In the genomic region with DNA sequence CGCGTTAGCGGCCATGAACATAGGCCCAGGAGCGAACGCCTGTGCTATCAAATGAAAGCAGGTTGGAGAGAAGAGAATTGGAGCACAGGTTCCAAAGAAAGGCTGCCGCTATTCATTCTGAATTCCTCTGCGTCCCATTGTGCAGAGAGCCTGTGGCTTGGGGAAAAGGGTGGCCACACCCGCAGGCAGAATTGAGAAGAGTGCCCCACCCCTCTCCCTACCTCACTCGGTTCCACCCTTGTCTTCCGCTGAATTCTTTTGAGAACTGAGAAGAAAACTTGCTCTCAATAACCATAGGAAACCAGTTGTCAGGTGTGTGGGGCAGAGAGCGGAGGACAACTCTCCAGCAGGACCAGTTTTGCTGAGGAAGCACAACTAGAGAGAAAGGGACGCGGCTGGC, we compare ENCODE assay signal across 16 mouse cellular contexts. TPM values are rescaled to one million over a fixed set of nuclear protein-coding genes. Genes with fewer than 3 reads are reported as not detected.
DNase-seq lines count a peak whose midpoint lies in the region; ATAC-seq and TF ChIP-seq lines count a peak whose summit lies in the region.
"Had no signal": no experiment of that assay in that cellular context is flagged by ENCODE, and none has a peak within 500 bp of the region (broad histone marks: within the 10 kb centered on the region; RNA-seq: fewer than 3 reads in every experiment).

No protein-coding gene starts in this region.

- no peaks in the 10 kb centered on the region for H3K9me3 ChIP-seq in heart, embryonic 11.5 days (replicated peaks; ENCODE audit: control insufficient read depth, low read length)
- H3K9me3 ChIP-seq in midbrain, embryonic 14.5 days (ENCODE audit: control insufficient read depth, low read length), result no peaks in the 10 kb centered on the region
- no peaks in the 10 kb centered on the region for H3K9me3 ChIP-seq in midbrain, embryonic 13.5 days
- no peaks in the 10 kb centered on the region for H3K9me3 ChIP-seq in ES-E14 (ENCODE audit: control insufficient read depth, insufficient read depth, low read depth, low read length)
- H3K9me3 ChIP-seq: liver, embryonic 13.5 days had no signal

- in situ Hi-C loops in ES-E14 (cut with MboI; ENCODE audit: low sequenced_read_pairs in 2 of 2, unreplicated experiment in 2 of 2), result no loop called here

- no peak overlapping the region for H3K4me3 ChIP-seq in heart, embryonic 11.5 days (ENCODE audit: low read depth, low read length)
- no peak overlapping the region for H3K4me3 ChIP-seq in heart, adult 2 months
- H3K4me3 ChIP-seq in midbrain, embryonic 14.5 days (replicated peaks; ENCODE audit: low read depth, low read length), result no peak overlapping the region
- H3K4me3 ChIP-seq in midbrain, embryonic 13.5 days (replicated peaks), result no peak overlapping the region
- peak overlapping the region in 1 of 2 experiments; percentile 9; a peak in 1 of 4 replicates for H3K4me3 ChIP-seq in ES-E14 (ENCODE audit: insufficient read depth in 1 of 2, low read depth in 1 of 2, low read length in 2 of 2, poor library complexity in 1 of 2, severe bottlenecking in 1 of 2)
- H3K4me3 ChIP-seq: liver, embryonic 13.5 days had no signal

- TF ChIP-seq EP300 in heart, adult 2 months (IDR thresholded peaks at IDR 0.05; ENCODE audit: insufficient read depth, low read depth, low read length), result no peak

- H3K27ac ChIP-seq in heart, embryonic 11.5 days (ENCODE audit: low read depth, low read length), result no peak overlapping the region
- no peak overlapping the region for H3K27ac ChIP-seq in heart, adult 2 months
- H3K27ac ChIP-seq in midbrain, embryonic 14.5 days (replicated peaks; ENCODE audit: low read depth, low read length), result no peak overlapping the region
- no peak overlapping the region for H3K27ac ChIP-seq in midbrain, embryonic 13.5 days
- H3K27ac ChIP-seq in ES-E14 (ENCODE audit: insufficient read depth, low read depth, low read length, poor library complexity, severe bottlenecking), result no peak overlapping the region
- H3K27ac ChIP-seq: liver, embryonic 13.5 days had no signal

- H3K79me2 ChIP-seq in heart, adult 2 months (replicated peaks; ENCODE audit: control insufficient read depth, insufficient read depth, low read length), result no peaks in the 10 kb centered on the region

- TF ChIP-seq CTCF in heart, adult 2 months (IDR thresholded peaks at IDR 0.05), result no peak

- ATAC-seq in heart, embryonic 11.5 days (replicated peaks; ENCODE audit: insufficient number of reproducible peaks, low FRiP score, low TSS enrichment), result no peak
- no peak for ATAC-seq in midbrain, embryonic 14.5 days (ENCODE audit: low FRiP score, low TSS enrichment)
- no peak for ATAC-seq in midbrain, embryonic 13.5 days
- peak; percentile 49; the same call in 1 of the 2 replicates for ATAC-seq in megakaryocyte-erythroid progenitor cell, adult 5-6 weeks (replicated peaks; ENCODE audit: low FRiP score, low TSS enrichment, poor library complexity, severe bottlenecking)
- ATAC-seq: hindbrain, embryonic 16.5 days had no signal

- peak overlapping the region; percentile 29 for H3K4me2 ChIP-seq in heart, embryonic 11.5 days
- H3K4me2 ChIP-seq in midbrain, embryonic 14.5 days (ENCODE audit: low read length), result no peak overlapping the region
- H3K4me2 ChIP-seq in midbrain, embryonic 13.5 days (replicated peaks), result no peak overlapping the region
- H3K4me2 ChIP-seq: liver, embryonic 13.5 days had no signal

- no peaks in the 10 kb centered on the region for H3K27me3 ChIP-seq in heart, embryonic 11.5 days (ENCODE audit: control insufficient read depth, insufficient read depth, low read length)
- no peaks in the 10 kb centered on the region for H3K27me3 ChIP-seq in heart, adult 2 months (ENCODE audit: control insufficient read depth, insufficient read depth, low read length)
- no peaks in the 10 kb centered on the region; the same call in 1 of the 2 replicates for H3K27me3 ChIP-seq in midbrain, embryonic 14.5 days (ENCODE audit: control insufficient read depth, insufficient read depth, low read length)
- H3K27me3 ChIP-seq in midbrain, embryonic 13.5 days, result 0 out of 2 replicates have a peak, but pooled peaks cover 3% of the 10 kb centered on the region
- H3K27me3 ChIP-seq: liver, embryonic 13.5 days had no signal

- H3K36me3 ChIP-seq in heart, embryonic 11.5 days (ENCODE audit: control insufficient read depth, insufficient read depth, low read length), result no peaks in the 10 kb centered on the region
- H3K36me3 ChIP-seq in heart, adult 2 months (ENCODE audit: control insufficient read depth, insufficient read depth, low read length), result no peaks in the 10 kb centered on the region
- no peaks in the 10 kb centered on the region for H3K36me3 ChIP-seq in midbrain, embryonic 14.5 days (ENCODE audit: control insufficient read depth, insufficient read depth, low read length)
- no peaks in the 10 kb centered on the region for H3K36me3 ChIP-seq in midbrain, embryonic 13.5 days
- no peaks in the 10 kb centered on the region for H3K36me3 ChIP-seq in ES-E14 (ENCODE audit: control insufficient read depth, insufficient read depth, low read length, poor library complexity, severe bottlenecking)
- H3K36me3 ChIP-seq: liver, embryonic 13.5 days had no signal

- no peaks in the 10 kb centered on the region for H3K4me1 ChIP-seq in heart, embryonic 11.5 days (ENCODE audit: control insufficient read depth, insufficient read depth, low read length)
- peaks cover 2% of the 10 kb centered on the region for H3K4me1 ChIP-seq in heart, adult 2 months (ENCODE audit: control insufficient read depth, insufficient read depth, low read length)
- 0 out of 2 replicates have a peak, but pooled peaks cover 3% of the 10 kb centered on the region for H3K4me1 ChIP-seq in midbrain, embryonic 14.5 days (ENCODE audit: control insufficient read depth, insufficient read depth, low read length)
- peaks cover 10% of the 10 kb centered on the region; the same call in 1 of the 2 replicates for H3K4me1 ChIP-seq in midbrain, embryonic 13.5 days (replicated peaks)
- H3K4me1 ChIP-seq in ES-E14 (ENCODE audit: control insufficient read depth in 2 of 2, insufficient read depth in 2 of 2, low read length in 2 of 2, poor library complexity in 1 of 2), result peaks cover 7 to 10% of the 10 kb centered on the region in 2 experiments; a peak in 3 of 4 replicates

- WGBS in heart, embryonic 11.5 days (ENCODE audit: insufficient replicate concordance), result 43% methylated on average over 13 of the region's 13 CpGs
- WGBS in heart, adult 2 months, result 57% methylated on average over 13 of the region's 13 CpGs
- 37% methylated on average over 13 of the region's 13 CpGs for WGBS in midbrain, embryonic 14.5 days
- WGBS in midbrain, embryonic 13.5 days, result 29% methylated on average over 13 of the region's 13 CpGs

- intact Hi-C loops in heart, adult 2 months (cut with DNase I), result no loop called here

- DNase-seq in heart, adult 2 months, result no peak
- peak; percentile 19 for DNase-seq in midbrain, embryonic 14.5 days
- peak; percentile 62 for DNase-seq in ES-E14 (ENCODE audit: low read depth, low spot score)
- no peak for DNase-seq in layer of hippocampus, postnatal 36 days
- no peak for DNase-seq in urinary bladder, postnatal 25 days (ENCODE audit: low spot score)
- DNase-seq: adrenal gland, postnatal 36 days; B cell, adult 2 months; cerebellum, adult 9-10 months; embryo, embryonic 11 days; gastrocnemius, postnatal 14 days; liver, embryonic 13.5 days; lung, postnatal 36 days had no signal

- H3K9ac ChIP-seq in heart, embryonic 11.5 days (ENCODE audit: low read depth, low read length), result no peak overlapping the region
- H3K9ac ChIP-seq in heart, adult 2 months (ENCODE audit: low read depth, low read length), result no peak overlapping the region
- no peak overlapping the region for H3K9ac ChIP-seq in midbrain, embryonic 14.5 days (replicated peaks; ENCODE audit: low read length)
- no peak overlapping the region for H3K9ac ChIP-seq in midbrain, embryonic 13.5 days (replicated peaks)
- H3K9ac ChIP-seq in ES-E14 (ENCODE audit: insufficient read depth, low read depth, low read length, poor library complexity, severe bottlenecking), result no peak overlapping the region
- H3K9ac ChIP-seq: liver, embryonic 13.5 days had no signal

- TF ChIP-seq POLR2A in heart, adult 2 months (IDR thresholded peaks at IDR 0.05; ENCODE audit: insufficient read depth, low read depth, low read length), result no peak

TF ChIP-seq in ES-E14, 5 proteins besides CTCF, POLR2A, EP300 and RAD21:
- TF ChIP-seq HCFC1 (IDR thresholded peaks at IDR 0.05; ENCODE audit: borderline replicate concordance, insufficient read depth, low read length) (no peak), MAFK (IDR thresholded peaks at IDR 0.05; ENCODE audit: insufficient read depth, low read depth, low read length) (peak; percentile 71; the same call in 1 of the 2 replicates)

RNA-seq across cellular contexts. Expression of gene Foxn3, which starts 10.9 kb away (rescaled TPM):
- polyA plus RNA-seq in heart, embryonic 11.5 days (2014; fragmentation: Nextera tagmentation; extraction: Ambion mirVana), result 68.7 and 75.5 TPM in 2 replicates
- 100 to 1,000 TPM; 106 to 117 TPM for total RNA-seq in heart, adult 2 months (2021)
- 28.1 and 40.4 TPM in 2 replicates for polyA plus RNA-seq in heart, adult 2 months (2012; rRNA removed)
- 81.4 and 91.3 TPM in 2 replicates for polyA plus RNA-seq in midbrain, embryonic 14.5 days (2014; fragmentation: Nextera tagmentation; extraction: Ambion mirVana)
- polyA plus RNA-seq in midbrain, embryonic 13.5 days (2015; fragmentation: Nextera tagmentation; extraction: Ambion mirVana), result 70.1 and 83.7 TPM in 2 replicates
- 34.6 and 61.4 TPM in 2 replicates for total RNA-seq in ES-E14 (2012; rRNA removed)
- 118 and 140 TPM in 2 replicates for total RNA-seq in megakaryocyte-erythroid progenitor cell, adult 5-6 weeks (2014; fragmentation: Nextera tagmentation)
- 36.9 and 47.6 TPM in 2 replicates for total RNA-seq in megakaryocyte-erythroid progenitor cell, adult 5-6 weeks (2017)
- 10 to 100 TPM; 53.7 to 55.2 TPM for total RNA-seq in layer of hippocampus, postnatal 36 days (2021)

Comparison
In these comparisons a context has a peak if more than half of its experiments do, and no peak if none do; other contexts are left out.
1. DNase-seq: peak in midbrain, embryonic 14.5 days (single experiment) and ES-E14 (single experiment); none in heart, adult 2 months (0 of 2), layer of hippocampus, postnatal 36 days (0 of 2) and urinary bladder, postnatal 25 days (single experiment).